Comparison of ENCODE assay signal across 10 mouse cellular contexts in genomic region chr5:124284330-124284729, GRCm38 (mm10). TPM values are rescaled to one million over a fixed set of nuclear protein-coding genes. Genes with fewer than 3 reads are reported as not detected.
DNase-seq lines count a peak whose midpoint lies in the region; TF ChIP-seq lines count a peak whose summit lies in the region.
"Had no signal": no experiment of that assay in that cellular context is flagged by ENCODE, and none has a peak within 500 bp of the region (broad histone marks: within the 10 kb centered on the region; RNA-seq: fewer than 3 reads in every experiment).

No protein-coding gene starts in this region.

- TF ChIP-seq POLR2A in brain, embryonic 14.5 days (IDR thresholded peaks at IDR 0.05; ENCODE audit: borderline replicate concordance, extremely low read depth, insufficient read depth, insufficient read length, poor library complexity, severe bottlenecking): no peak

- H3K4me3 ChIP-seq in layer of hippocampus, adult 2 months: no peak overlapping the region
- H3K4me3 ChIP-seq: embryonic facial prominence, embryonic 15.5 days had no signal

- peak; percentile 19 to 20 for DNase-seq in cerebellum, postnatal 36 days
- no peak for DNase-seq in cerebellum, adult 9-11 months
- DNase-seq in layer of hippocampus, adult 2 months (ENCODE audit: low spot score in 2 of 2): no peak
- DNase-seq in layer of hippocampus, postnatal 25 days (ENCODE audit: extremely low spot score in 1 of 2, low spot score in 1 of 2): no peak
- DNase-seq in brain, embryonic 14.5 days (ENCODE audit: low read depth): peak; percentile 29
- peak; percentile 19 for DNase-seq in retina, postnatal 1 day
- no peak for DNase-seq in ovary, adult 18-20 months (ENCODE audit: low spot score)
- no peak for DNase-seq in frontal cortex, postnatal 36 days (ENCODE audit: low spot score in 2 of 2)
- DNase-seq: right cerebral cortex, postnatal 14 days had no signal

- peak; percentile 42 for TF ChIP-seq CTCF in layer of hippocampus, adult 2 months (conservative IDR thresholded peaks at IDR 0.05)
- TF ChIP-seq CTCF in brain, embryonic 14.5 days (IDR thresholded peaks at IDR 0.05; ENCODE audit: borderline replicate concordance, extremely low read depth, insufficient read depth, insufficient read length): peak; percentile 47; the same call in 1 of the 2 replicates

- H3K27ac ChIP-seq in layer of hippocampus, adult 2 months: no peak overlapping the region
- H3K27ac ChIP-seq: embryonic facial prominence, embryonic 15.5 days had no signal

RNA-seq across cellular contexts. Expression of gene Pitpnm2, which starts 34.8 kb away (rescaled TPM):
- total RNA-seq in layer of hippocampus, adult 2 months (2021): 100 to 1,000 TPM; 379 to 394 TPM
- total RNA-seq in layer of hippocampus, postnatal 25 days (2021): 100 to 1,000 TPM; 255 to 312 TPM
- 51.9 and 61.2 TPM in 2 replicates for polyA plus RNA-seq in brain, embryonic 14.5 days (2012; rRNA removed)

RNA-seq across cellular contexts. Expression of gene Mphosph9, which starts 43.4 kb away (rescaled TPM):
- total RNA-seq in layer of hippocampus, adult 2 months (2021): 10 to 100 TPM; 18.9 to 19.3 TPM
- 10 to 100 TPM; 13.7 to 22.4 TPM for total RNA-seq in layer of hippocampus, postnatal 25 days (2021)
- 18.3 and 19.4 TPM in 2 replicates for polyA plus RNA-seq in brain, embryonic 14.5 days (2012; rRNA removed)

RNA-seq across cellular contexts. Expression of gene 2810006K23Rik, which starts 43.6 kb away (rescaled TPM):
- total RNA-seq in layer of hippocampus, adult 2 months (2021): 10 to 100 TPM; 14.5 to 15.4 TPM
- total RNA-seq in layer of hippocampus, postnatal 25 days (2021): 10 to 100 TPM; 13.4 to 16.9 TPM
- polyA plus RNA-seq in brain, embryonic 14.5 days (2012; rRNA removed): 10.8 and 13.3 TPM in 2 replicates

Comparison
In these comparisons a context has a peak if more than half of its experiments do, and no peak if none do; other contexts are left out.
1. DNase-seq: peak in cerebellum, postnatal 36 days (2 of 2), brain, embryonic 14.5 days (single experiment) and retina, postnatal 1 day (single experiment); none in cerebellum, adult 9-11 months (single experiment), layer of hippocampus, adult 2 months (0 of 2), layer of hippocampus, postnatal 25 days (0 of 2), ovary, adult 18-20 months (single experiment) and frontal cortex, postnatal 36 days (0 of 2).